Mouse (Mus musculus): ENCODE results near the gene Tspo2.

DNA sequence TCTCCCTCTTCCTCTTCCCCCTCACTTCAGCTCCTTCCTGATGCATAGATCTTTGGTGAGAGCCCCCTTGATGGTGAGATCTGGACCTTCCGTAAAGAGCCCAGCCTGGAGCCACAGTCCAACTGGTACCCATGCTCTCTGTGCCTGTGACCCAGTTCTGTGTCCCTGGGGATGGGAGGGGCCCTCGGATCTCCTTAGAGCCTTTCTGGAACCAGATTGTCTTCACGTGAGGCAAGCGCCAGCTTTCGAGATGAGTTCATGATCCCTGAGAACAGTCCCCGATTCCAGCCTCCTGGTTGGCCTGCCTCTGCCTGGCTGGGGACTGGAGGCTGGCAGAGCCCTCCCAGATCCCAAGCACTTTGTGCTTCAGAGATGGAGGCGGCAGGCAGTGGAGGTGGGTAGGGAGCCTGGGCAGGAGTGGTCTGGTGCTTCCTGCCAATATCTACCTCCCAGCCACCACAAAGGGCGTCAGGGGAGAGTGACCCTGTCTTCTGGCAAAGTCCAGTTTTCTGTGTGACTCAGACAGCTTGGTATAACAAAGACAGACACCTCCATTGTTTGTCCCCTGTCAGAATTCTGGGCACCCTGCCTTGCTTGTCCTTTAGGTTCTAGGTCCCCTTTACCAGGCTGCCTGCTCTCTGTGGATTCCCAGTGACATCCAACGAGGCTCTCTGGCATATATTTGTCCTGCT is 577 bp upstream of the Tspo2 start:
- no peak for TF ChIP-seq CTCF (IDR thresholded peaks at IDR 0.05; ENCODE audit: low read depth, low read length)
- TF ChIP-seq EP300 (IDR thresholded peaks at IDR 0.05; ENCODE audit: insufficient read depth, low read depth, low read length), result no peak
- no peak for TF ChIP-seq POLR2A (IDR thresholded peaks at IDR 0.05; ENCODE audit: insufficient read depth, low read length)

All from ES-Bruce4 (cell line).